Mouse (Mus musculus): ENCODE results near the gene Lrrc31. TPM values are rescaled to one million over a fixed set of nuclear protein-coding genes. Genes with fewer than 3 reads are reported as not detected.

The Lrrc31 gene
- polyA plus RNA-seq, 2 experiments = not detected

DNA sequence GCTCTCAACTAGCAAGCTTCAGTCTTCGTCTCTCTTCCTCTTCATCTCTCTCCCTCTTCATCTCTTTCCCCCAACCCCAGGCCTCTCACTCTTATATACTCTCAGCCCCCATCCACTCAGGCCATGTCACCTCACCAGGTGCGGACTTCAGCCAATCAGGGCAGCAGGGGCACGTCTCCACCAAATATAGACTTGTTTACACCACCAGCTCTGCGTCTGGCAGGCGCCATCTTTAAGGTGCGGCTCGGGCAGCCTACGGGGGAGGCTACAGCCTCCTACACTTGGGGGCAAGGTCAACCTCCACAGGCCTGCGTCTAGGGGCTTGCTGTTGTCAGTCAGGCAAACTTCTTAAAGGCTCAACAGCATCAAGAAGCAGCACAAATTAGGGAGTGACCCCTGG lies 41.2 kb downstream of the Lrrc31 start:
- TF ChIP-seq EP300 (IDR thresholded peaks at IDR 0.05; ENCODE audit: low read depth) (no peak), CTCF (IDR thresholded peaks at IDR 0.05; ENCODE audit: low read depth) (no peak)
- Histone ChIP-seq H3K27ac (no peak overlapping the region), H3K4me2 (ENCODE audit: low read depth) (no peak overlapping the region), H3K27me3 (ENCODE audit: control insufficient read depth, insufficient read depth, low read length) (no peaks in the 10 kb centered on the region), H3K4me3 (ENCODE audit: insufficient read depth in 1 of 2, low read depth in 2 of 2, low read length in 2 of 2) (no peak overlapping the region), H3K4me1 (replicated peaks; ENCODE audit: control insufficient read depth in 2 of 2, insufficient read depth in 2 of 2, low read length in 1 of 2) (no peaks in the 10 kb centered on the region), H3K36me3 (replicated peaks; ENCODE audit: control insufficient read depth, insufficient read depth, low read depth) (no peaks in the 10 kb centered on the region), H3K9ac (replicated peaks) (no peak overlapping the region), H3K9me3 (ENCODE audit: control insufficient read depth, low read length) (no peaks in the 10 kb centered on the region)
- DNase-seq (ENCODE audit: low read depth in 3 of 3, low spot score in 3 of 3) (no peak), ATAC-seq (ENCODE audit: insufficient read depth) (no peak)
- 64% methylated on average over 9 of the region's 9 CpGs for WGBS (ENCODE audit: insufficient replicate concordance)

- ATAC-seq (ENCODE audit: insufficient read depth) = no peak
- WGBS (ENCODE audit: insufficient replicate concordance) = 47% methylated on average over 5 of the region's 5 CpGs
- Histone ChIP-seq H3K4me1 (replicated peaks; ENCODE audit: control insufficient read depth in 2 of 2, insufficient read depth in 2 of 2, low read length in 1 of 2) (no peaks in the 10 kb centered on the region), H3K4me3 (ENCODE audit: insufficient read depth in 1 of 2, low read depth in 2 of 2, low read length in 2 of 2) (no peak overlapping the region), H3K27ac (no peak overlapping the region), H3K4me2 (ENCODE audit: low read depth) (no peak overlapping the region), H3K9ac (replicated peaks) (no peak overlapping the region), H3K27me3 (ENCODE audit: control insufficient read depth, insufficient read depth, low read length) (peaks cover 8% of the 10 kb centered on the region), H3K36me3 (replicated peaks; ENCODE audit: control insufficient read depth, insufficient read depth, low read depth) (no peaks in the 10 kb centered on the region), H3K9me3 (ENCODE audit: control insufficient read depth, low read length) (no peaks in the 10 kb centered on the region)
- no peak for DNase-seq (ENCODE audit: low read depth in 3 of 3, low spot score in 3 of 3)
- TF ChIP-seq EP300 (IDR thresholded peaks at IDR 0.05; ENCODE audit: low read depth) = no peak
- no peak for TF ChIP-seq CTCF (IDR thresholded peaks at IDR 0.05; ENCODE audit: low read depth)
These were observed 43.7 kb downstream of the Lrrc31 start for GRCm38 (mm10) chr3:30655937-30656336.

DNA sequence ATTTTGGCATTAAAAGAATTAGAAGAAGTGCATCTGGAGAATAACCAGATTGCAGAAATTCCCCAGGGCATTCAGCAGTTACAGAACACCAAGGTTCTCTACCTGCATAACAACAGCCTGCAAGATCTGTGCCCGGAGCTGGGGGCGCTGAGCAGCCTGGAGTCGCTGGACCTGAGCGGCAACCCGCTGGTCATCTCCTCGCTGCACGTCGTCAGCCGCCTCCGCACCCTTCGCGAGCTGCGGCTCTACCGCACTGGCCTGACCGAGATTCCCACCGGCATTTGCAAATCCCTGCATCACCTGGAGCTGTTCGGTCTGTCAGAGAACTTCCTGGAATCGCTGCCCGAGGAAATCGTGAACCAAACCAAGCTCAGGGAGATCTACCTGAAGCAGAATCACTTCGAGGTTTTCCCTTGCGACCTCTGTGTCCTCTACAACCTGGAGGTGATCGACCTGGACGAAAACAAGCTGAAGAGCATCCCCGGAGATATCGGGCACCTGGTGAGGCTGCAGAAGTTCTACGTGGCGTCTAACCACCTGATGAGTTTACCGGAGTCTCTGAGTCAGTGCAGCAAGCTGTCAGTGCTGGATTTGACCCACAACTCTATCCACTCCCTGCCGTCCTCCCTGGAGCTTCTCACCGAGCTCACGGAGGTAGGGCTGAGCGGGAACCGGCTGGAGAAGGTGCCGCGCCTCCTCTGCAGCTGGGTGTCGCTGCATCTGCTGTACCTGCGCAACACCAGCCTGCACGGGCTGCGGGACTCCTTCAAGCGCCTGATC lies 49.4 kb downstream of the Lrrc31 start:
- 1% methylated on average over 41 of the region's 41 CpGs for WGBS (ENCODE audit: insufficient replicate concordance)
- Histone ChIP-seq H3K9me3 (ENCODE audit: control insufficient read depth, low read length) (no peaks in the 10 kb centered on the region), H3K27ac (no peak overlapping the region), H3K4me3 (ENCODE audit: insufficient read depth in 1 of 2, low read depth in 2 of 2, low read length in 2 of 2) (peak overlapping the region in 1 of 2 experiments; percentile 0; a peak in 1 of 4 replicates), H3K9ac (replicated peaks) (no peak overlapping the region), H3K27me3 (ENCODE audit: control insufficient read depth, insufficient read depth, low read length) (peaks cover 33% of the 10 kb centered on the region), H3K4me2 (ENCODE audit: low read depth) (peak overlapping the region; percentile 47), H3K36me3 (replicated peaks; ENCODE audit: control insufficient read depth, insufficient read depth, low read depth) (no peaks in the 10 kb centered on the region), H3K4me1 (replicated peaks; ENCODE audit: control insufficient read depth in 2 of 2, insufficient read depth in 2 of 2, low read length in 1 of 2) (no peaks in the 10 kb centered on the region)
- DNase-seq (ENCODE audit: low read depth in 3 of 3, low spot score in 3 of 3) (no peak), ATAC-seq (ENCODE audit: insufficient read depth) (no peak)
- TF ChIP-seq EP300 (IDR thresholded peaks at IDR 0.05; ENCODE audit: low read depth) = no peak
- peak; percentile 42; the same call in 1 of the 2 replicates for TF ChIP-seq CTCF (IDR thresholded peaks at IDR 0.05; ENCODE audit: low read depth)

DNA sequence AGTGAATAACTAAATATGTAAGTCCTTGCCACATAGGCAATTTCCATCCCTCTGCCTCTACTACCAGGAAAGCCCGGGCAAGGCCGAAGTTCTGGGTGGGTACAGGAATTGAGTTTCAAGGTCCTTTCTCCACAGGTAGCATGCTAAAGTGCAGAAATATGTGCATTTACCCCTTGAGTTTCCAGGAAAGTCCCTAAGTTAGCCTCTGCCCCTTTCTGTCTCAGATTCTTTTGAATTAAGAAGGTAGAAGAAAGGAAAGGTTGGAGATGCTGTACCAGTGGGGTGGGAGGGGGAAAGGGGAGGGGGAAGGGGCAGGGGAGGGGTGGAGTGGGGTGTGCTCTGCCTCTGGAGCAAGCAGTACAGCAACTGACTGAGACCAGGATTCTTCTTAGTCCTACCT lies 51.2 kb downstream of the Lrrc31 start:
- Histone ChIP-seq H3K4me3 (ENCODE audit: insufficient read depth in 1 of 2, low read depth in 2 of 2, low read length in 2 of 2) (no peak overlapping the region), H3K27ac (no peak overlapping the region), H3K4me2 (ENCODE audit: low read depth) (no peak overlapping the region), H3K4me1 (replicated peaks; ENCODE audit: control insufficient read depth in 2 of 2, insufficient read depth in 2 of 2, low read length in 1 of 2) (no peaks in the 10 kb centered on the region), H3K9me3 (ENCODE audit: control insufficient read depth, low read length) (no peaks in the 10 kb centered on the region), H3K27me3 (ENCODE audit: control insufficient read depth, insufficient read depth, low read length) (peaks cover 33% of the 10 kb centered on the region), H3K9ac (replicated peaks) (no peak overlapping the region), H3K36me3 (replicated peaks; ENCODE audit: control insufficient read depth, insufficient read depth, low read depth) (no peaks in the 10 kb centered on the region)
- no peak for DNase-seq (ENCODE audit: low read depth in 3 of 3, low spot score in 3 of 3)
- no peak for TF ChIP-seq CTCF (IDR thresholded peaks at IDR 0.05; ENCODE audit: low read depth)
- TF ChIP-seq EP300 (IDR thresholded peaks at IDR 0.05; ENCODE audit: low read depth) = no peak
- ATAC-seq (ENCODE audit: insufficient read depth) = no peak
- 82% methylated on average over 2 of the region's 2 CpGs for WGBS (ENCODE audit: insufficient replicate concordance)

DNA sequence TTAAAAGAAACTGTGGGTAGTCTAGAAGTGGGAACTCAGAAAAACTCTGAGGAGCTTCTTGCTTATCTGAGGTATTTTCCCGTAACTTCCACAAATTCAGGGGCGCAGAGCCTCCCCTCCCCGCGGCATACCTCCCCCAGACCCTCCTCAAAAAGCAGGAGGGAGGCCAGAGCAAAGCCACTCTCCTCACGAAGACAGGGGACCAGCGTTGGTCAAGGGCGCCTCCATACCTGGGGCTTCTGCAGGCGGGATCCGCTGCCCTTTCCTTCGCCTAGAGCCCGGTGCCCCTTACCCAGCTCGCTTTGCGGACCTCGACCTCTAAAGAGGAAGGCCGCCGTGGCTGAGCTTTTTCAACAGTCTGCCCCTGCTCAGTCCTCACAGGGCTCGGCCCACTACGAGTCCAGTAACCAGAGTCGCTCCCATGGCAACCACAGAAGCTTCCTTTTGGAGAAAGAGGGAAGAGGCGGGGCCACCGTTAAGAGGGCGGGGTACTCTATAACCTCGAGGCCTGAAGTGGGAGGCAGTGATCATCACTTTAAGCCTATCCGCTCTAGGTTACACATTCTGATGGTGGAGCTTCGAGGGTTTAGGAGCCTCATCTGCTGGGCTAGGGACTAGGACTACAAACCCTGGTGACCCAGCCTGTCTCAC lies 52.1 kb downstream of the Lrrc31 start, which contains the start of gene Lrrc34:
Lrrc34 (minus strand) TSS at position 430 of the 651 bp plus-strand sequence.
- Histone ChIP-seq H3K27me3 (ENCODE audit: control insufficient read depth, insufficient read depth, low read length) (peaks cover 33% of the 10 kb centered on the region), H3K4me3 (ENCODE audit: insufficient read depth in 1 of 2, low read depth in 2 of 2, low read length in 2 of 2) (no peak within 1 kb of the TSS)

More for the DNA sequence above, 52.1 kb downstream of the Lrrc31 start, which contains the start of gene Lrrc34:
- H3K9ac ChIP-seq (replicated peaks) = no peak within 1 kb of the TSS
- H3K4me2 ChIP-seq (ENCODE audit: low read depth) = peak within 1 kb of the TSS; percentile 52
- 2% methylated on average over 24 of the region's 25 CpGs for WGBS (ENCODE audit: insufficient replicate concordance)
- no peaks in the 10 kb centered on the region for H3K9me3 ChIP-seq (ENCODE audit: control insufficient read depth, low read length)
- ATAC-seq (ENCODE audit: insufficient read depth) (peak; percentile 50; the same call in 1 of the 2 replicates), DNase-seq (ENCODE audit: low read depth in 3 of 3, low spot score in 3 of 3) (peak; percentile 11 to 27 (median 17))
- no peak for TF ChIP-seq CTCF (IDR thresholded peaks at IDR 0.05; ENCODE audit: low read depth)
- TF ChIP-seq EP300 (IDR thresholded peaks at IDR 0.05; ENCODE audit: low read depth) = no peak
- no peak within 1 kb of the TSS for H3K27ac ChIP-seq
- H3K36me3 ChIP-seq (replicated peaks; ENCODE audit: control insufficient read depth, insufficient read depth, low read depth) = no peaks in the 10 kb centered on the region
- H3K4me1 ChIP-seq (replicated peaks; ENCODE audit: control insufficient read depth in 2 of 2, insufficient read depth in 2 of 2, low read length in 1 of 2) = no peaks in the 10 kb centered on the region
